Mouse (Mus musculus) ES-E14 (cell line): Measurements from ENCODE around the gene F8. TPM values are rescaled to one million over a fixed set of nuclear protein-coding genes. Genes with fewer than 3 reads are reported as not detected.
"Not testable (repeated sequence)": the region's sequence is repeated elsewhere in the genome, so short reads cannot be mapped to it uniquely, and the experiment has no call there.

ENCODE experiments used
- DNase-seq: peaks from one replicate; pipeline ENCODE4 v3.0.0-alpha.2; 2013; ENCODE audit warnings: low read depth, low spot score
- H3K27ac ChIP-seq: 2 replicates; pipeline ENCODE4 v1.5.1; 2012; ENCODE audit warnings: low read depth, mild to moderate bottlenecking, low read length, moderate library complexity, mixed read lengths; ENCODE audit not compliant: poor library complexity, insufficient read depth, severe bottlenecking
- H3K36me3 ChIP-seq: 2 replicates; pipeline ENCODE4 v1.6.1; 2012; ENCODE audit warnings: mild to moderate bottlenecking, low read length, moderate library complexity, mixed read lengths; ENCODE audit not compliant: control insufficient read depth, poor library complexity, insufficient read depth, severe bottlenecking
- H3K4me1 ChIP-seq, 2 experiments: fragments of 150-350 bp in 1 of 2; sonication (generic) in 1 of 2; 2 replicates each; pipeline ENCODE4 v1.6.1; 2012; ENCODE audit warnings: low read length in 2 of 2, mild to moderate bottlenecking in 1 of 2, mixed read lengths in 1 of 2; ENCODE audit not compliant: control insufficient read depth in 2 of 2, insufficient read depth in 2 of 2, poor library complexity in 1 of 2
- H3K4me3 ChIP-seq, 2 experiments: fragments of 150-350 bp in 1 of 2; sonication (generic) in 1 of 2; 2 replicates each; pipeline ENCODE4 v1.5.1; 2012; ENCODE audit warnings: low read length in 2 of 2, low read depth in 1 of 2, mild to moderate bottlenecking in 1 of 2, mixed read lengths in 1 of 2; ENCODE audit not compliant: insufficient read depth in 1 of 2, poor library complexity in 1 of 2, severe bottlenecking in 1 of 2
- H3K9ac ChIP-seq: 2 replicates; pipeline ENCODE4 v1.6.1; 2012; ENCODE audit warnings: low read depth, mild to moderate bottlenecking, low read length, mixed read lengths; ENCODE audit not compliant: poor library complexity, insufficient read depth, severe bottlenecking
- H3K9me3 ChIP-seq: fragments of 150-350 bp; sonication (generic); 2 replicates; pipeline ENCODE4 v1.6.1; 2012; ENCODE audit warnings: low read depth, mild to moderate bottlenecking, low read length; ENCODE audit not compliant: control insufficient read depth, insufficient read depth
- CHD2 ChIP-seq: IDR thresholded peaks from 2 replicates; pipeline ENCODE4 v1.6.1; 2014; ENCODE audit warnings: mild to moderate bottlenecking, low read depth, low read length, inconsistent platforms
- HCFC1 ChIP-seq: IDR thresholded peaks from 2 replicates; pipeline ENCODE4 v1.6.1; 2012; ENCODE audit warnings: low read length, inconsistent platforms, borderline replicate concordance; ENCODE audit not compliant: insufficient read depth
- MAFK ChIP-seq: IDR thresholded peaks from 2 replicates; pipeline ENCODE4 v1.6.1; 2014; ENCODE audit warnings: mild to moderate bottlenecking, low read depth, low read length, inconsistent platforms; ENCODE audit not compliant: insufficient read depth
- ZC3H11A ChIP-seq: IDR thresholded peaks from 2 replicates; pipeline ENCODE4 v1.6.1; 2012; ENCODE audit warnings: low read depth, mild to moderate bottlenecking, inconsistent platforms, low read length, borderline replicate concordance
- ZNF384 ChIP-seq: IDR thresholded peaks from 2 replicates; pipeline ENCODE4 v1.6.1; 2012; ENCODE audit warnings: low read depth, low read length, inconsistent platforms
- in situ Hi-C, 2 experiments: fragments of 600-800 bp; cut with MboI; formaldehyde crosslinking; loops; one replicate each; pipeline ENCODE4 v1.15.1; 2025; ENCODE audit warnings: low sequenced_read_pairs in 2 of 2, inconsistent platforms in 1 of 2; ENCODE audit not compliant: unreplicated experiment in 2 of 2
- total RNA-seq: library from RNA; depleted of rRNA; stranded (reverse); fragments of 300-350 nt; gene quantifications from 2 replicates; pipeline ENCODE4 v1.2.3, GENCODE M21; 2012

Gene F8
- total RNA-seq, 1 experiment: 2.5 TPM

- no peaks in the 10 kb centered on the region for H3K4me1 ChIP-seq
- no peak for DNase-seq
- H3K4me3 ChIP-seq: no peak overlapping the region
- H3K9me3 ChIP-seq: no peaks in the 10 kb centered on the region
- no peak overlapping the region for H3K9ac ChIP-seq
- in situ Hi-C loops: no loop called here
- no peak for TF ChIP-seq HCFC1
- TF ChIP-seq ZC3H11A: no peak
- TF ChIP-seq ZNF384: no peak
- TF ChIP-seq MAFK: no peak
- no peak for TF ChIP-seq CHD2
- H3K36me3 ChIP-seq: no peaks in the 10 kb centered on the region
- H3K27ac ChIP-seq: no peak overlapping the region
These were observed 9.6 kb downstream of the F8 start for GRCm38 (mm10) chrX:75372666-75373425.

DNA sequence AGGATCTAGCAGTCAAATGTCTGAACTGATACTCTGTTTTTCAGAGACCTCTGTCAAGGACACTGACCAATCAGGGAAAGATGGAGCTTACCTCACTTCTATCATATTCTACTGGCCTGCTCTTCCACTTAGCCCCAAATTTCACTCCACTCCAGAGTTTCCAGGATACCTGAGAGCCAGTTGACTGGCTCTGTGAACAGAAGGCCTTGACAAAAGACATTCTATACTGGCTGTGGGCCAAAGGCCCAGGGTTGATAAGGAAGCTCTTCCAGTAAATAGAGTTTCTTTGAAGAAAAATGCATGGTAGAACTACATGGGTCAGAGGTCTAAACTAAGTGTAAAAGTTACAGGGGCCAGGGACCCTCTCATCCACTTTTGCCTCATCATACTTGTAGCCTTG is 12.2 kb downstream of the F8 start:
- no peaks in the 10 kb centered on the region for H3K36me3 ChIP-seq
- no peak overlapping the region for H3K4me3 ChIP-seq
- no peaks in the 10 kb centered on the region for H3K4me1 ChIP-seq
- H3K9me3 ChIP-seq: no peaks in the 10 kb centered on the region
- H3K27ac ChIP-seq: no peak overlapping the region
- H3K9ac ChIP-seq: no peak overlapping the region
- in situ Hi-C loops: no loop called here
- TF ChIP-seq ZC3H11A: no peak
- TF ChIP-seq MAFK: no peak
- TF ChIP-seq CHD2: no peak
- TF ChIP-seq ZNF384: no peak
- TF ChIP-seq HCFC1: no peak
- DNase-seq: no peak

GRCm38 (mm10) chrX:75323556-75323955 is 58.9 kb downstream of the F8 start:
- in situ Hi-C loops: no loop called here
- H3K4me1 ChIP-seq: no peaks in the 10 kb centered on the region
- H3K4me3 ChIP-seq: no peak overlapping the region
- no peak overlapping the region for H3K9ac ChIP-seq
- no peaks in the 10 kb centered on the region for H3K36me3 ChIP-seq
- H3K27ac ChIP-seq: no peak overlapping the region
- no peak for DNase-seq
- TF ChIP-seq HCFC1 (no peak), ZC3H11A (no peak), CHD2 (no peak), MAFK (no peak), ZNF384 (no peak)
- no peaks in the 10 kb centered on the region for H3K9me3 ChIP-seq

DNA sequence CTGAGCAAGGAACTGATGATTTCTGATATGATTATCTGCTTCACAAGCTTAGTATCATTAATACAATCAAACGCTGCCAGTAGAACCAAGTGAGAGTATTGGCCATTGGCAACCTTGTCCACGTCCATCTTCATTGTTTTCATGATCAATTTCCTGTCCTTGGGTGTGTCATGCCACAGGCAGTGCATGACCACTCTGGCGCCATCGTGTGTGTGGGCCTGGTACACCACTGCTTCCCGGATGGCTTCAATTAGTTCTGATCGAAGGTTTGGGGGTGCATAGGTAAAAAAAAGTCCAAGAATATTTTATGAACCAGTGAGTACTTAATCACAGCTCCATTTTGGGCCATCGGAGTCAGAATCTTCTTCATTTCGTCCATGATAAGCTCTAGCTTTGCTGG is 110.7 kb downstream of the F8 start:
- H3K9me3 ChIP-seq: no peaks in the 10 kb centered on the region
- H3K27ac ChIP-seq: no peak overlapping the region
- no peak for TF ChIP-seq CHD2
- no peak for TF ChIP-seq MAFK
- TF ChIP-seq ZNF384: no peak
- TF ChIP-seq ZC3H11A: no peak
- no peak for TF ChIP-seq HCFC1
- no peaks in the 10 kb centered on the region for H3K36me3 ChIP-seq
- in situ Hi-C loops: no loop called here
- no peaks in the 10 kb centered on the region for H3K4me1 ChIP-seq
- no peak for DNase-seq
- H3K9ac ChIP-seq: no peak overlapping the region
- H3K4me3 ChIP-seq: no peak overlapping the region

DNA sequence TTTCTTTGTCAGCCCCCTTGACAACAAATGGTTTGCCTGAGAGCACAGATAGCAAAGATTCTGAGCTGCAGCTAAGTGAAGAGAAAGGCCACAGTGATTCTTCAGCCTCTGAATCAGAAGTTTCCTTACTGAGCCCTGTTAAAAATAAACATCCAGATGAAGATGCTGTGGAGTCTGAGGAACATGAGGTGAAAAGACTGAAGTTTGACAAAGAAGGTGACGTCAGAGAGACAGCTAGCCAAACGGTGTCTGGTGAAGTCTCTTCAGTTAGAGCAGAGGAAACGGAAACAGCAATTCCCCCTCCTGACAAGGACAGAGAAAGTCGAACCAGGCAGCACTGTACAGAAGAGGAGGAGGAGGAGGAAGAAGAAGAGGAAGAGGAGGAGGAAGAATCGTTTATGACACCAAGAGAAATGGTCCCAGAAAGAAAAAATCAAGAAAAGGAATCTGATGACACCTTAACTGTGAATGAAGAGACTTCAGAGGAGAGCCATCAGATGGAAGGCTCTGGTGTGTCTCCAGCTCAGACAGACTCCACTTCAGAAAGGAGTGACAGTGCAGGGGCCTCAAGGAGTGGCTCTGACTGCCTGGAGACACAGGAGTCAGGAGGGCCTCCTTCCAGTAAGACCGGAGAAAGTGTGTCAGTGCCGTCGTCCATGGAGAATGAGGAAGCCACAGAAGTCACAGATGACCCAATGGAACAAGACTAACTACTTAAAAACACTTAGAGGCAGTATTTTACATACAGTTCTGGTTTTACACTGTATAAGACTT is 148.6 kb downstream of the F8 start:
- H3K9ac ChIP-seq, H3K9me3 ChIP-seq, H3K36me3 ChIP-seq, H3K27ac ChIP-seq, DNase-seq, H3K4me1 ChIP-seq, in situ Hi-C loops, H3K4me3 ChIP-seq: not testable (repeated sequence)
